Mouse (Mus musculus) cortical plate, adult 2 months (tissue): ENCODE measurements around the gene Ddost.

Experiments
- CTCF ChIP-seq: fragments of 200-500 bp; IDR thresholded peaks from 2 replicates; pipeline ENCODE4 v1.5.1; 2011; ENCODE audit warnings: mild to moderate bottlenecking, control low read depth, low read length; ENCODE audit not compliant: insufficient read depth; ENCODE audit errors: extremely low read depth
- POLR2A ChIP-seq: fragments of 200-500 bp; IDR thresholded peaks from 2 replicates; pipeline ENCODE4 v1.6.1; 2011; ENCODE audit warnings: mild to moderate bottlenecking, low read length, control low read depth; ENCODE audit not compliant: insufficient read depth; ENCODE audit errors: extremely low read depth

DNA sequence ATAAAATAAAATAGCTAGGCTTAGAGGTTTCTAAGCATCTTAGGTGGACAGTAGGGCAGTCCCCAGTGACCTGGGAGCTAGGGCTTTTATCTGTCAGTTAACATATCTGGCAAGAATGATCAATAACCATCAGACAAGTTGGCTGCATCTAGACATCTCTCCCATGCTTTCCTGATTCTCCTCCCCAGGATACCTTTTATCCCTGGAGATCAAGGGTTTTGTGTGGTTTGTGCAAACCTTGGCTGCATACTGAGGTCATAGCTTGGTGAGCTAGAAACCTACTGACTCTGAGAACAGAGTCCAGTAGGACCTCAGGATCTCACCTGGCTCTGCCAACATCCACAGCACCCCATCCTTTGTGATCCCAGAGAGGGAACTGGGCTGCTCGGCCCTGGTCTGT, 42.8 kb downstream of the Ddost start:
- TF ChIP-seq CTCF (no peak), POLR2A (no peak)
